Mouse (Mus musculus) E14TG2a.4 (cell line): Measurements from ENCODE around the gene Maml3.

ENCODE experiments used
- CTCF ChIP-seq: conservative IDR thresholded peaks from 2 replicates; pipeline ENCODE4 v1.5.1; 2014; ENCODE audit warnings: low read length
- POU5F1 ChIP-seq: IDR thresholded peaks from 2 replicates; pipeline ENCODE4 v1.6.1; 2014; ENCODE audit warnings: low read length, borderline replicate concordance

GRCm38 (mm10) chr3:51674963-51675362 lies 429.9 kb downstream of the Maml3 start:
- no peak for TF ChIP-seq CTCF
- no peak for TF ChIP-seq POU5F1
